Mouse (Mus musculus) intestine, embryonic 15.5 days (tissue): ENCODE measurements around the gene Cdr2l. TPM values are rescaled to one million over a fixed set of nuclear protein-coding genes. Genes with fewer than 3 reads are reported as not detected.
A peak's percentile ranks its signal among the peaks of the same experiment; 100 is the strongest.

Experiments used
- ATAC-seq: fragments of 200-750 bp; cut with Nextera tagmentation; 2 replicates; pipeline ENCODE4 v1.8.0; 2017; ENCODE audit warnings: moderate TSS enrichment, moderate library complexity
- H3K27ac ChIP-seq: fragments of 300-500 bp; sonication (generic); 2 replicates; pipeline ENCODE4 v1.5.1; 2015; ENCODE audit warnings: mild to moderate bottlenecking, inconsistent platforms
- H3K27me3 ChIP-seq: fragments of 300-500 bp; sonication (generic); replicated peaks from 2 replicates; pipeline ENCODE4 v1.6.1; 2015; ENCODE audit warnings: inconsistent platforms
- H3K36me3 ChIP-seq: fragments of 300-500 bp; sonication (generic); 2 replicates; pipeline ENCODE4 v1.6.1; 2015; ENCODE audit warnings: inconsistent platforms
- H3K4me1 ChIP-seq: fragments of 300-500 bp; sonication (generic); replicated peaks from 2 replicates; pipeline ENCODE4 v1.6.1; 2015; ENCODE audit warnings: inconsistent platforms
- H3K4me2 ChIP-seq: fragments of 300-500 bp; sonication (generic); replicated peaks from 2 replicates; pipeline ENCODE4 v1.6.1; 2015; ENCODE audit warnings: mild to moderate bottlenecking, inconsistent platforms
- H3K4me3 ChIP-seq: fragments of 300-500 bp; sonication (generic); replicated peaks from 2 replicates; pipeline ENCODE4 v1.5.1; 2015; ENCODE audit warnings: inconsistent platforms
- H3K9ac ChIP-seq: fragments of 300-500 bp; sonication (generic); 2 replicates; pipeline ENCODE4 v1.6.1; 2015; ENCODE audit warnings: inconsistent platforms
- H3K9me3 ChIP-seq: fragments of 300-500 bp; sonication (generic); 2 replicates; pipeline ENCODE4 v1.6.1; 2016; ENCODE audit warnings: inconsistent platforms
- WGBS: fragments of 180-500 bp; shearing (Covaris S2); methylation state at CpG from one replicate; pipeline ENCODE4 v1.1.7; 2015; 5-methylcytosine and 5-hydroxymethylcytosine counted together
- polyA plus RNA-seq: library from polyadenylated mRNA; unstranded; fragments of >200 nt; fragmentation: Nextera tagmentation; extraction: Ambion mirVana; gene quantifications from 2 replicates; pipeline ENCODE4 v1.2.1, GENCODE M21; 2015

Cdr2l gene
- polyA plus RNA-seq = 7.5 and 8.0 TPM in 2 replicates

DNA sequence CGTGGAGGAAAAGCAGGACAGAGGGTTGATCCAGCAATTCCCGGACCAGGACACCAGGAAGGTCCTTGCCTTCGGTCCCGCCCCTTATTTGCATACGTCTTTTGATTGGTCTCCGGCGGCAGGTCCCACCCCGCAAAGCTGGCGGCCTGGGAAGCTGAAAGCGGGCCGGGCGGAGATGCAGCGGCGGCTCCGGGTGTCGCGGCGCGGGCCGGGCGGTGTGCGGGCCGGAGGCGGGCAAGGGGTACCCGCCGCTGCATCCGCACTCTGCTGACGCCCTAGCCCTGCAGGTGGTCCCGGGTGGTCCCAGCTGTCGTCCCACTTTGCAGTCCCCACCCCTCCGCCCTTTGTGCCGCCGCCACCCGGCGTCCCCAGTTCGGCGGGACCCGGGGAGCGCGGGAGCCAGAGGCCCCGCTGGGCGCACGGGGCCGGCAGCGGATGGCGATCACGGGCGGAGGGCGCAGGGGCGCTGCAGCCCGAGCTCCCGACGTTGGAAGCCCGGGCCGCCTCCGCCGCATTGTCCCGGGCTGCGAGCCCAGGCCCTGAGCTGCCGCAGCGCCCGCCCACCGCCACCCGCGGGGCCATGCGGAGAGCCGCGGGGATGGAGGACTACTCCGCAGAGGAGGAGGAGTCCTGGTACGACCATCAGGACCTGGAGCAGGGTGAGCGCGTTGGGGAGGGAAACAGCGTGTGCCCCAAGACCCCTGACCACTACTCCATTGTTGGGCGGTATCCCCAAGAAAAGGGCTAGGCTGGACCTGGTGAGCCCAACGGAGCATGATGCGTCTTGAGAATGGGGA, at the start of gene Cdr2l:
Cdr2l (plus strand) TSS at position 174 of the 797 bp plus-strand sequence.
- H3K4me1 ChIP-seq = peaks cover 21% of the 10 kb centered on the region
- H3K27ac ChIP-seq = peak within 1 kb of the TSS; percentile 91
- H3K4me3 ChIP-seq = peak within 1 kb of the TSS; percentile 82
- ATAC-seq = peak; percentile 96
- WGBS = under 1% methylated on average over 76 of the region's 76 CpGs
- H3K9ac ChIP-seq = peak within 1 kb of the TSS; percentile 87
- no peaks in the 10 kb centered on the region for H3K27me3 ChIP-seq
- H3K4me2 ChIP-seq = peak within 1 kb of the TSS; percentile 91
- no peaks in the 10 kb centered on the region for H3K9me3 ChIP-seq
- no peaks in the 10 kb centered on the region for H3K36me3 ChIP-seq

DNA sequence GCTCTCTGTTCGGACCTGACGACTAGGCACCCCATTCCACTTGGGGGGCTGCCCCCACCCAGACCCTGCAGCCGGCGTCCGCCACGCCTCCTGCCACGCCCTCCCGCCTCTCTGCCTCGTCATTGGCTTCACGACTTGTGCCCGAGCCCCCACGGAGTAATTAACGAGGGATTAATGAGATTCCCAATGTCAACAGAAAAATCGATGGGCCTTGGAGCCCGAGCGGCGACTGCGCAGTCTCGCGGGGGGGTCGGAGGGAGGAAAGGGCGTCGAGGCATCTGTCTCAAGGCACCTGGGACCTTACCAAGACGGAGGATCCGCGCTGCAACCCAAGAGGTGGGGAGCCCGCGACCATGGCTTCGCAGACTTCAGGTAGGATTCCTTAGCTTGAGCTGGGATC, 47.2 kb upstream of the Cdr2l start, which contains the start of gene Otop3:
Otop3 (plus strand) TSS at position 201 of the 400 bp plus-strand sequence.
- Histone ChIP-seq H3K4me3 (0 out of 2 replicates have a peak within 1 kb of the TSS, but pooled peaks have one; percentile 14), H3K36me3 (no peaks in the 10 kb centered on the region), H3K9ac (peak within 1 kb of the TSS; percentile 10; the same call in 1 of the 2 replicates), H3K9me3 (no peaks in the 10 kb centered on the region), H3K4me1 (peaks cover 12% of the 10 kb centered on the region; the same call in 1 of the 2 replicates), H3K27ac (no peak within 1 kb of the TSS), H3K27me3 (peaks cover 53% of the 10 kb centered on the region), H3K4me2 (peak within 1 kb of the TSS; percentile 50)
- peak; percentile 33; the same call in 1 of the 2 replicates for ATAC-seq
- 3% methylated on average over 29 of the region's 29 CpGs for WGBS

DNA sequence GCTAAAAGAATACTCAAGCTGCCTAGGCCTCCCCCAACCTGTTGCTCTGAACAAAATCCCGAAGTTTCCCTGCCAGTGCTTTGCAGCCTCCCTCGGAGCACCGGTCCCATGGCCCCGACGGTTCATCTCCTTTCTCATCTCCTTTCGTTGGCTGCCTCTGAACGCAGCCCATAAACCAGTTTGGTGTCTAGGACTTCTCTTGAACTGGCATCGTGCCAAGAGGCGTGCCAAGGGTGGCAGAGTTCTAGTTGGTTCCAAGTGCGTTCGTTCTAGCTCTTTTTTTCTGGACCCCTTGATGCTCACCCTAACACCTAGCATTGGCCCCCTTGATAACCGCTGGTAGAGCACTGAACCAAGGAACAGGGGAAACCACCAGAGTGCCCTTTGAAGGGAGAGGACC, 46.5 kb upstream of the Cdr2l start:
- WGBS = 55% methylated on average over 12 of the region's 12 CpGs
- H3K4me3 ChIP-seq = no peak overlapping the region

DNA sequence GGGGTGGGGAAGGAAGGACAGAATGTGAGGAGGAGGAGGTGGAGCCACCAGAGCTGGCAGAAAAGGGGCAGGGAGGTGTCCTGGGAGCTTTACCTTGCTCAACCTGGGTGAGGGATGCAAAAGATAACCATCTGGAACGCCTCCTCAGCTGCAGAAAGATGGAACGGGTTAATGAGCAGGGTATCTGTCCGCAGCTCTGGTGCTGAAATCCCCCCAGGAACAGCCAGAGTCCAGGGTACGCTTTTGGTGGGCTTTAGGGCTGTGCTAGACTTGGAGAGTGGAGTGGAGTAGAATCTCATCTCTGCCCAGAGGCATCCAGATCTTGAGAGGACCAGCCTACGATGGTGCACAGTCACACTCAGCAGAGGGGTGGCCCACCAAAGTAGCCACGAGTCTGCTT, 45.6 kb upstream of the Cdr2l start:
- Histone ChIP-seq H3K9ac (no peak overlapping the region), H3K36me3 (no peaks in the 10 kb centered on the region), H3K4me1 (peaks cover 12% of the 10 kb centered on the region; the same call in 1 of the 2 replicates), H3K4me3 (no peak overlapping the region), H3K4me2 (no peak overlapping the region), H3K9me3 (no peaks in the 10 kb centered on the region), H3K27me3 (peaks cover 56% of the 10 kb centered on the region), H3K27ac (no peak overlapping the region)
- no peak for ATAC-seq
- WGBS = 13% methylated on average over 6 of the region's 6 CpGs

More for the DNA sequence above, 46.5 kb upstream of the Cdr2l start:
- Histone ChIP-seq H3K4me1 (peaks cover 12% of the 10 kb centered on the region; the same call in 1 of the 2 replicates), H3K9me3 (no peaks in the 10 kb centered on the region), H3K27me3 (peaks cover 58% of the 10 kb centered on the region), H3K9ac (no peak overlapping the region), H3K36me3 (no peaks in the 10 kb centered on the region), H3K27ac (no peak overlapping the region), H3K4me2 (no peak overlapping the region)
- no peak for ATAC-seq

DNA sequence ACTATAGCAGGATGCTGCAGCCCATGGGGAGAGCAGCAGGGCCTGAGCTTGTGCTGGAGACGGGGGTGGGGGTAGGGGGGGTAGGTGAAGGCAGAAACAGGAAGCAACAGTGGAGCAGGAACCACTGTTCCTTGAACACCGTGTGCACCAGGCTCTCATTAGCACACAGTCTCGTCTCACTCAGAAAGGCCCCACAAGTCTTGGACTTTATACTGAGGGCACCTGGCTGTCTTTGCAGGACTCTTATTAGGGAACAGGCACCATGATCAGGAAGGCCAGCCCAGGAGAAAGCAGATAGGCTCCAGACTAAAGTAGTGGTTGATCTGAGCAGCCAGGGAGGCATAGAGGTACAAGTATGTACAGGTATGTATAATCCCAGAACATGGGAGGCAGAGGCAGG, 44.4 kb upstream of the Cdr2l start:
- H3K9ac ChIP-seq = no peak overlapping the region
- WGBS = 49% methylated on average over 3 of the region's 3 CpGs
- H3K4me2 ChIP-seq = no peak overlapping the region
- peak; percentile 63; the same call in 1 of the 2 replicates for ATAC-seq
- no peaks in the 10 kb centered on the region for H3K9me3 ChIP-seq
- no peak overlapping the region for H3K4me3 ChIP-seq
- no peaks in the 10 kb centered on the region for H3K36me3 ChIP-seq
- no peak overlapping the region for H3K27ac ChIP-seq
- peaks cover 46% of the 10 kb centered on the region for H3K27me3 ChIP-seq
- H3K4me1 ChIP-seq = peaks cover 12% of the 10 kb centered on the region; the same call in 1 of the 2 replicates

DNA sequence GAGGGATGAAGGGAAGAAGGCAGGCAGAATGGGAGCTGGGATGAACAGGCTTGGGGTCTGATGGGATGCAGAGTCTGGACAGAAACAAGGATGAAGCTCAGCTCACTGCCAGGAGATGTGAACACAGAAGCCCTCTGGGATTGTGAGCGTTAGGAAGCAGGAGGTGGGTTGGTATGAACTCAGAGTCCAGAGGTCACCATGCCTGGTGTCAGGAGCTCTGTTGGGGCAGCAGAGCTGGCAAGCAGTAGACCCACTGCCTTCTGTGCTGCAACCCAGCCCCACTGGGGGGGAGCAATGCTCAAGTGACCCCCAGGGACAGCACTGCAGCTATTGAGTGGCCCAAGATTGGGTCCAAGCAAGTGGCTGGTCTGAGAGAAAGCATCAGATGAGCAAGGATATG, 43.9 kb upstream of the Cdr2l start:
- ATAC-seq = no peak
- 56% methylated on average over 1 of the region's 1 CpGs for WGBS
- Histone ChIP-seq H3K4me2 (no peak overlapping the region), H3K36me3 (no peaks in the 10 kb centered on the region), H3K27me3 (peaks cover 43% of the 10 kb centered on the region), H3K9ac (no peak overlapping the region), H3K9me3 (no peaks in the 10 kb centered on the region), H3K4me3 (no peak overlapping the region), H3K27ac (no peak overlapping the region), H3K4me1 (peaks cover 12% of the 10 kb centered on the region; the same call in 1 of the 2 replicates)

DNA sequence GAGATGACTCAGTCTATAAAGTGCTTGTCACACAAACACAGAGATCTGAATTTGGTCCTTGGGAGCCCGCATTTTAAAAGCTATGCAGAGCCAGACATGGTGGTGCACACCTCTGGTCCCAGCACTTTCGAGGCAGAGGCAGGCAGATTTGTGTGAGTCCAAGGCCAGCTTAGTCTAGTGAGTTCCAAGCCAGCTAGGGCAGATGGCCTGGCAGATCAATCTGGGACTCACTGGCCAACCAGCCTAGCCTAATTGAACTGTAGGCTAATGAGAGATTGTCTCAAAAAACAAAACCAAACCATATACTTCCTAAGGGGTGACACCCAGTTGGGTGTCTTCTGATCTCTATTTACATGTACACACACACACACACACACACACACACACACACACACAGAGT, 40.5 kb upstream of the Cdr2l start:
- Histone ChIP-seq H3K4me2 (no peak overlapping the region), H3K9ac (no peak overlapping the region), H3K36me3 (no peaks in the 10 kb centered on the region), H3K27me3 (peaks cover 19% of the 10 kb centered on the region), H3K4me1 (peaks cover 8% of the 10 kb centered on the region), H3K9me3 (no peaks in the 10 kb centered on the region), H3K27ac (no peak overlapping the region), H3K4me3 (no peak overlapping the region)
- 64% methylated on average over 2 of the region's 2 CpGs for whole genome bisulfite sequencing
- ATAC-seq = no peak

DNA sequence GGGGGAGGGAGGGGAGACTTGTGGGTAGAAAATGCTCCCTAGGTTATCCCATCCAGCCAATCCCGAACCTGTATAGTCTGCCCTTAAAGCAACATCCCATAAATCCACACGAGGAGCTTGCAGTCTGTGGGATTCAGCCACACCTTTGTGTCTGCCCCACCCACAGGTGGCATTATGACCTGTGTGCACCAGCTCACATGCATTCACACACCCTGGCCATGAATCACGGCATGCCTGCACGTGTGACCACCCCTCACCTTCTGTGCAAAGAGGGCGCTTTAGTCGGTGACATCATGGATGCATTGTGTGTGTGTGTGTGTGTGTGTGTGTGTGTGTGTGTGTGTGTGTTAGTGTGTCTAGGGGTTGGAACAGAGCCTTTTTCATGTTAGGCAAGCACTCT, 39.9 kb upstream of the Cdr2l start:
- H3K9ac ChIP-seq = no peak overlapping the region
- H3K27me3 ChIP-seq = peaks cover 17% of the 10 kb centered on the region
- H3K4me3 ChIP-seq = no peak overlapping the region
- H3K9me3 ChIP-seq = no peaks in the 10 kb centered on the region
- ATAC-seq = peak; percentile 40; the same call in 1 of the 2 replicates
- no peak overlapping the region for H3K27ac ChIP-seq
- no peak overlapping the region for H3K4me2 ChIP-seq
- H3K36me3 ChIP-seq = no peaks in the 10 kb centered on the region
- WGBS = 59% methylated on average over 6 of the region's 6 CpGs
- H3K4me1 ChIP-seq = peaks cover 12% of the 10 kb centered on the region

DNA sequence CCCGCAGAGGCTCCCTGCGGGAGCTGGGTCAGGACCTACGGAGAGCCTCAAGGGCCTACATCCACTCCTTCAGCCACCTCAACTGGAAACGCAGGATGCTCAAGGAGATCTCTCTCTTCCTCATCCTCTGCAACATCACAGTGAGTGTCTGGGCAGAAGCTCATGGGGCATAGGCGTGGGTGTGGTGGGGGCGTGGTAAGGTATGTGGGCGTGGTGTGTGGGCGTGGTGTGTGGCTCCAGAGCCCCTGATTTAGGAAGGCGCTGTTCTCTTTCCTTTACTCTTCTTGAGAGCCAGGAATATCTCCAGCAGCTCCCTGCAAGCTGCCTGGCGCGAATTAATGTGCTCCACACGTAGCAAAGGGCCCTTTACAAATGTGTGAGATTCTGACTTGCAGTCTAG, 36.7 kb upstream of the Cdr2l start:
- Histone ChIP-seq H3K36me3 (no peaks in the 10 kb centered on the region), H3K9me3 (no peaks in the 10 kb centered on the region), H3K27me3 (peaks cover 8% of the 10 kb centered on the region), H3K27ac (no peak overlapping the region), H3K4me2 (no peak overlapping the region), H3K4me3 (no peak overlapping the region), H3K9ac (no peak overlapping the region), H3K4me1 (peaks cover 15% of the 10 kb centered on the region)
- WGBS = 15% methylated on average over 12 of the region's 12 CpGs
- no peak for ATAC-seq

DNA sequence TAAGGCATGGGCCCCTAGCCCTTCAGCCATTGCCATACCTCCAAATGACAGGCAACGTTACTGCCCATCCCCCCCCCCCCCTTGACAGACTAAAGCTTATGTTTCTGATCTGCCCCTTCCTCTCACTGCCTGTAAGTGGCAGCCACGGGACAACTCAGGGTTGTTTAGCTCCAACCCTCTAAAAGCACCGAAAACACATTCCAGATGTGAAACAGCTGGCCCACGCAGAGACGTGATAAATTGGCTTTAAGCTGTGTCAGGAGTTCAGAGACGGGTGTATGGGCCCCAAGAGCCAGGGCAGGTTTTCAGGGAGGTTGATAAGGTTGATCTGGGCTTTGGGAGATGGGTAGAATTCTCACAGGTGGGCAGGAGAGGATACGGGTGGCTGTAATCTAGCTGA, 36.2 kb upstream of the Cdr2l start:
- 20% methylated on average over 7 of the region's 7 CpGs for WGBS

DNA sequence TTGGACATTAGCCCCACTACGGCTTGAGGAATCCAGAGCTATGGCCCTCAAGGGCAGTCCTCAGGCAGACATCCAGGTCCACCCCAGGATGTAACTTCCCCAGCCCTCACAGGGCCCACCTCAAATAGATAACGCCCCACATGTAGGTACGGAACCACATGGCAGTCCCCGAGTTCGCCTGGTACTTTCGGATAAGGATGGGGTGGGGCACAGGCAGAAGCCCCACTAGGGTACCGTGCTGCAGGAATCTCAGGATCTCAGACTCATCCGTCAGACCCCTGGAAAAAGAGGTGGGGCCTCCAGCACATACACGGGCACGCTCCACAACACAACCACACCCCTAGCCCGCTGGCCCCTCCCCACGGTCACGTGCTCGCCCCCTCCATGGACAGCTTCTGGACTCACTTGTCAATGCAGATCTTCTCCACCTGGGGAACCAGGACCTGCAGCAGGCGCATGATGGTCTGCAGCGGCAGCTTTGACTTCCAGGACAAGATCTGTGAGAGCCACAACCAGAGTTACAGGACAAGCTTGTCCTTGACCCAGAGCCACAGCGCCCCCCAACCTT, 33.0 kb upstream of the Cdr2l start:
- H3K27ac ChIP-seq = no peak overlapping the region
- peak overlapping the region; percentile 30 for H3K4me2 ChIP-seq
- H3K27me3 ChIP-seq = peaks cover 7% of the 10 kb centered on the region
- H3K4me1 ChIP-seq = peaks cover 15% of the 10 kb centered on the region
- WGBS = 43% methylated on average over 17 of the region's 17 CpGs
- no peak overlapping the region for H3K9ac ChIP-seq
- 0 out of 2 replicates have a peak overlapping the region, but pooled peaks have one; percentile 2 for H3K4me3 ChIP-seq
- peak; percentile 37; the same call in 1 of the 2 replicates for ATAC-seq
- H3K9me3 ChIP-seq = no peaks in the 10 kb centered on the region
- H3K36me3 ChIP-seq = no peaks in the 10 kb centered on the region

More for the DNA sequence above, 36.2 kb upstream of the Cdr2l start:
- Histone ChIP-seq H3K4me1 (peaks cover 15% of the 10 kb centered on the region), H3K27ac (no peak overlapping the region), H3K27me3 (peaks cover 7% of the 10 kb centered on the region), H3K9ac (no peak overlapping the region), H3K4me2 (no peak overlapping the region), H3K36me3 (no peaks in the 10 kb centered on the region), H3K4me3 (no peak overlapping the region), H3K9me3 (no peaks in the 10 kb centered on the region)
- ATAC-seq = no peak

DNA sequence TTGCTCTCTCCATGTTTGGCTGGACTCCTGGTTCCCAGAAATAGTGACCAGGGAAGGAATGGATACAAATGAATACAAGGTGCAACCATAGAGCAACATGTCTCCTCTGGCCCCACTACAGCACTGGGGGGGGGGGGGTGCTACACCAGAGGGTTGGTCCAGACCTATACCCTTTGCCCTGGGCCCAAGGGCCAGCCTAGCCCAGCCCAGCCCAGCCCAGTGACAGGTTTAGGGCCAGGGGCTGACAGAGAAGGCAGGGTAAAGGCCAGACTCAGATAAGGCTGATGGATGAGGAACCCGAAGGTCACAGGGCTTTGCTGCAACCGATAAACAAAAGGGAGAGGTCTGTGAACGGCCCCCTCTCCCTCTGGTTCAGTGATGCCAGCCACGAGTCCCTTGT, 31.7 kb upstream of the Cdr2l start:
- Histone ChIP-seq H3K27ac (no peak overlapping the region), H3K4me3 (no peak overlapping the region), H3K27me3 (peaks cover 3% of the 10 kb centered on the region; the same call in 1 of the 2 replicates), H3K9ac (no peak overlapping the region), H3K4me1 (peaks cover 15% of the 10 kb centered on the region), H3K4me2 (no peak overlapping the region), H3K9me3 (no peaks in the 10 kb centered on the region), H3K36me3 (no peaks in the 10 kb centered on the region)
- WGBS = 23% methylated on average over 4 of the region's 4 CpGs
- ATAC-seq = peak; percentile 62; the same call in 1 of the 2 replicates
